Mouse (Mus musculus): ENCODE data around the gene Rimbp2. TPM values are rescaled to one million over a fixed set of nuclear protein-coding genes. Genes with fewer than 3 reads are reported as not detected.

The Rimbp2 gene
- total RNA-seq (2014; fragmentation: Nextera tagmentation) = not detected in 2 replicates
- total RNA-seq (2017) = 0.06 TPM in 1 of 2 replicates, not detected in the other
- not detected in 2 replicates for polyA plus RNA-seq (2012)

DNA sequence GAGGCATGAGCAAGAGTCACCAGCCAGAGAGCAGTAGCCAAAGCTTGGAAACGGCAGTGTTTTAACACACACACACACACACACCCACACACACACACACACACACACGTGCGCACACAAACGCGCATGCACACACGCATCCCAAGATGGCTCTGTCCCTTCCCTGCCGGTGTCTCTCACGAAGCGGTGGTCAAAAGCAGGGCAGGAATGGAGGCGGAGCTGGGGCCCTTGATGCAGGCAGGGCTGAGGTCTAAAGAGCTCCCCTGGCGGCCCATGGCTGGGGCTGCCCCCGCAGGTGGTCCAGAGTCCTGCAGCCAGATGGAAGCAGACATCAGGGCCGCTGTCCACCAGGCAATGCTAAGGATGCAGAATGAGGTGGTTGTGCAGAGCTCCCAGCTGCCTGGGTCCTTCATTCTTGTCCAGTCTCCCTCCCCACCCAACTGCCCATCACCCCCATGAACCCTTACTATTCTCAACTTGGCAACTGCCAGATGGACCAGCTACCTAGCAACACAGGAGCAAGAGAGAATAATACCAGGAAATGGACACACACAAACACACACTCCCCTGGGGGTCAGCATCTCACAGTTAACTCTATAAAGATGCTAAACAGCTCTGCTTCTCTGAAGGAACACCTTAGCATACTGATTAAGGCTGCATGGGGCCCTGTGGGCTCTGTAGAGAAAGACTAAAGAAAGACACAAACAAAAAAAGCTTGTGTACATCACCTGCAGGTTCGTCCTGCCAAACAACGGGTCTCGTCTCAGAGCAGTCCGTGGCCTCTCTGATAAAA lies at the start of gene Rimbp2:
Rimbp2 (minus strand) TSS at position 209 of the 793 bp plus-strand sequence.
- TF ChIP-seq CTCF (IDR thresholded peaks at IDR 0.05; ENCODE audit: low read depth, low read length) (no peak), GATA2 (IDR thresholded peaks at IDR 0.05; ENCODE audit: borderline replicate concordance, low read depth, low read length) (no peak), TAL1 (conservative IDR thresholded peaks at IDR 0.05; ENCODE audit: low read depth, low read length) (no peak), POLR2AphosphoS5 (IDR thresholded peaks at IDR 0.05; ENCODE audit: insufficient replicate concordance, low read depth, low read length) (no peak)
- H3K4me3 ChIP-seq (ENCODE audit: low read depth, low read length) = peak within 1 kb of the TSS; percentile 8; the same call in 1 of the 2 replicates

GRCm38 (mm10) chr5:129002571-129003011 lies 49.3 kb upstream of the Rimbp2 start:
- DNase-seq (ENCODE audit: low spot score) (no peak), ATAC-seq (ENCODE audit: extremely low read depth, insufficient number of reproducible peaks, low FRiP score, poor library complexity, severe bottlenecking) (no peak)
- H3K4me3 ChIP-seq (ENCODE audit: low read depth, low read length) = peak overlapping the region; percentile 51; the same call in 1 of the 2 replicates
- TF ChIP-seq GATA2 (IDR thresholded peaks at IDR 0.05; ENCODE audit: borderline replicate concordance, low read depth, low read length) = no peak
- peaks cover 82% of the 10 kb centered on the region for H3K36me3 ChIP-seq (replicated peaks)
- H3K4me1 ChIP-seq (ENCODE audit: insufficient read depth, low read depth, low read length) = peaks cover 76% of the 10 kb centered on the region
- no peaks in the 10 kb centered on the region for H3K9me3 ChIP-seq (replicated peaks)
- H3K27me3 ChIP-seq (ENCODE audit: insufficient read depth, low read length) = no peaks in the 10 kb centered on the region

More for the DNA sequence above, at the start of gene Rimbp2:
- Histone ChIP-seq H3K36me3 (replicated peaks) (no peaks in the 10 kb centered on the region), H3K9me3 (replicated peaks) (peaks cover 68% of the 10 kb centered on the region), H3K27me3 (ENCODE audit: insufficient read depth, low read length) (no peaks in the 10 kb centered on the region), H3K4me1 (ENCODE audit: insufficient read depth, low read depth, low read length) (no peaks in the 10 kb centered on the region)
- ATAC-seq (ENCODE audit: extremely low read depth, insufficient number of reproducible peaks, low FRiP score, poor library complexity, severe bottlenecking) = no peak
- DNase-seq (ENCODE audit: low spot score) = no peak

DNA sequence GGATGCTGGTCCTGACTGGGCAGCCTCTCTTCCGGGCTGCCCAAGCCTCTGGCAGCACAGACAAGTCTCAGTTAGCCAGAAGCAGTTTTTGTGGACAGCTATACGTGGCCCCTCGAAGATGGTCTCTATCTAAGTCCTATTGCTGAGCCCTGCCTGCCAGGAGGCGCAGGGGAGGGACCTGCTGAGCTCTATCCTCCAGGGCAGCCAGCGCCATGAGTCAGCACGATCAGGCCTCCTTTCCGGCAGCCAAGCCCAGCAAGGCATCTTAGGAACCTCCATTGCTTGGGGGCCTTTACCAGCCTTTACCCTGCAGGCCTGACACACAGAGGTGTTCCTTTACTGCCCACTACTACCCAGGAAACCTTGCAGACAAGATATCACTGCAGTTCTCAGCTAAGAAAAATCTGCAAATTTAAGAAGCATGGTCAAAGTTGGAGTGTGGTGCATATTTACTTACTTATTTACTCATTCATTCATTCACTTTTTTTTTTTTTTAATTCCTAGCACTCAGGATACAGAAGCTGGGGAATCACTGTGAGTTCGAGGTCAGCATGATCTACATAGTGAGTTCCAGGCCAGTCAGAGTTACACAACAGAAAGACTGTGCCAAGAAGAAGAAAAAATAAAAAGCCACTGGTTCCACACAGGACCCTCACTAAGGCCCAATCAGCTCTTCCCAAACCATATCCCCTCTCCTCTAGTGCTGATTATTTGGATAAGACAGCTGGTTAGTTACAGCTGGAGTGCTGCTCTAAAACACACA lies 47.6 kb upstream of the Rimbp2 start:
- H3K9me3 ChIP-seq (replicated peaks) = no peaks in the 10 kb centered on the region
- DNase-seq (ENCODE audit: low spot score) (peak; percentile 79), ATAC-seq (ENCODE audit: extremely low read depth, insufficient number of reproducible peaks, low FRiP score, poor library complexity, severe bottlenecking) (peak; percentile 95)
- peaks cover 89% of the 10 kb centered on the region for H3K36me3 ChIP-seq (replicated peaks)
- H3K4me1 ChIP-seq (ENCODE audit: insufficient read depth, low read depth, low read length) = peaks cover 62% of the 10 kb centered on the region
- no peaks in the 10 kb centered on the region for H3K27me3 ChIP-seq (ENCODE audit: insufficient read depth, low read length)
- peak overlapping the region; percentile 58; the same call in 1 of the 2 replicates for H3K4me3 ChIP-seq (ENCODE audit: low read depth, low read length)
- no peak for TF ChIP-seq GATA2 (IDR thresholded peaks at IDR 0.05; ENCODE audit: borderline replicate concordance, low read depth, low read length)
- TF ChIP-seq TAL1 (conservative IDR thresholded peaks at IDR 0.05; ENCODE audit: low read depth, low read length) = no peak
- TF ChIP-seq POLR2AphosphoS5 (IDR thresholded peaks at IDR 0.05; ENCODE audit: insufficient replicate concordance, low read depth, low read length) = no peak
- no peak for TF ChIP-seq GATA1 (IDR thresholded peaks at IDR 0.05; ENCODE audit: borderline replicate concordance, low read length)
- no peak for TF ChIP-seq CTCF (IDR thresholded peaks at IDR 0.05; ENCODE audit: low read depth, low read length)

DNA sequence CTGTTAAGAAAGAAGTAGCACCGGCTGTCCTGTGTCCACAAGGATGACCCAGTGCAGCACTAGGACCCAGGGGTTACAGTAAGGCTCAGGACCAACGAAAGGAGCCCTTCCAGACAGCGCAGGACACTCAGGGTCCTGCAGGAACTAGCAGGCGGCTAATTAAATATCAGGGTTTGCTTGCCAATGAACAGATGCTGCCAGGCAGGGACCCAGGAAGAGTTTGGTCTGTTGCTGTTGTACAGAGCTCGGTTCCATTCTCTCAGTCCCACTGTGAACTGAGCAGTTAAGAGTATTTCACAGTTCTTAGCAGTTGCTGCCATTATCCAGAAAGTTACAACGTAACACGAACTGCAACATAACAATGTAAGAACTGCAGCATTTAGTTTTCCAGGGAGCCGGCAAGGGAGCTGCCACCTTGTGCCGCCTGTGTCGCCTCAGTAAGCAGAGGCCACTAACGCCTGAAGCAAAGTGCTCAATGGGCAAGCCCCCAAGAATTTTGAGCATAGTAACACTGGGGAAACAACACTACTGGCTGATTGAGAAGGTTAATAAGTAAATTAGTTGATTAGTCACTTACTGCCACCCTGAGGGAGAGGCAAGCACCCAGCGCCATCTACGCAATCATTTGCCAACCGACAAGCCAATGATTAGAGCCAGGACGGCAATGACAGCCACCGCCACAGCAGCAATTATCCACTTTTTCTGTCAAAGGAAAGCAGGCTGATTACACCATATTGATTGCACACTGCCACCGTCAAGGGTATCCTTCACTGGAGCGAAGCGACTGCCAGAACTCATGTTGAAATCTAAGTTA lies 34.1 kb upstream of the Rimbp2 start:
- H3K36me3 ChIP-seq (replicated peaks) = peaks cover 82% of the 10 kb centered on the region
- H3K9me3 ChIP-seq (replicated peaks) = no peaks in the 10 kb centered on the region
- ATAC-seq (ENCODE audit: extremely low read depth, insufficient number of reproducible peaks, low FRiP score, poor library complexity, severe bottlenecking) = no peak
- no peak for DNase-seq (ENCODE audit: low spot score)
- peaks cover 12% of the 10 kb centered on the region; the same call in 1 of the 2 replicates for H3K4me1 ChIP-seq (ENCODE audit: insufficient read depth, low read depth, low read length)
- no peaks in the 10 kb centered on the region for H3K27me3 ChIP-seq (ENCODE audit: insufficient read depth, low read length)
- no peak overlapping the region for H3K4me3 ChIP-seq (ENCODE audit: low read depth, low read length)
- TF ChIP-seq TAL1 (conservative IDR thresholded peaks at IDR 0.05; ENCODE audit: low read depth, low read length) (no peak), CTCF (IDR thresholded peaks at IDR 0.05; ENCODE audit: low read depth, low read length) (no peak), GATA1 (IDR thresholded peaks at IDR 0.05; ENCODE audit: borderline replicate concordance, low read length) (no peak), POLR2AphosphoS5 (IDR thresholded peaks at IDR 0.05; ENCODE audit: insufficient replicate concordance, low read depth, low read length) (no peak), GATA2 (IDR thresholded peaks at IDR 0.05; ENCODE audit: borderline replicate concordance, low read depth, low read length) (no peak)

- TF ChIP-seq TAL1 (conservative IDR thresholded peaks at IDR 0.05; ENCODE audit: low read depth, low read length) (no peak), POLR2AphosphoS5 (IDR thresholded peaks at IDR 0.05; ENCODE audit: insufficient replicate concordance, low read depth, low read length) (no peak), CTCF (IDR thresholded peaks at IDR 0.05; ENCODE audit: low read depth, low read length) (no peak), GATA2 (IDR thresholded peaks at IDR 0.05; ENCODE audit: borderline replicate concordance, low read depth, low read length) (no peak), GATA1 (IDR thresholded peaks at IDR 0.05; ENCODE audit: borderline replicate concordance, low read length) (no peak)
- ATAC-seq (ENCODE audit: extremely low read depth, insufficient number of reproducible peaks, low FRiP score, poor library complexity, severe bottlenecking) (no peak), DNase-seq (ENCODE audit: low spot score) (no peak)
- Histone ChIP-seq H3K36me3 (replicated peaks) (peaks cover 68% of the 10 kb centered on the region), H3K27me3 (ENCODE audit: insufficient read depth, low read length) (no peaks in the 10 kb centered on the region), H3K4me3 (ENCODE audit: low read depth, low read length) (no peak overlapping the region), H3K9me3 (replicated peaks) (no peaks in the 10 kb centered on the region), H3K4me1 (ENCODE audit: insufficient read depth, low read depth, low read length) (peaks cover 12% of the 10 kb centered on the region; the same call in 1 of the 2 replicates)
Measured at GRCm38 (mm10) chr5:128985946-128986345, 32.7 kb upstream of the Rimbp2 start.

Measured in G1E (cell line).